In the genomic region with DNA sequence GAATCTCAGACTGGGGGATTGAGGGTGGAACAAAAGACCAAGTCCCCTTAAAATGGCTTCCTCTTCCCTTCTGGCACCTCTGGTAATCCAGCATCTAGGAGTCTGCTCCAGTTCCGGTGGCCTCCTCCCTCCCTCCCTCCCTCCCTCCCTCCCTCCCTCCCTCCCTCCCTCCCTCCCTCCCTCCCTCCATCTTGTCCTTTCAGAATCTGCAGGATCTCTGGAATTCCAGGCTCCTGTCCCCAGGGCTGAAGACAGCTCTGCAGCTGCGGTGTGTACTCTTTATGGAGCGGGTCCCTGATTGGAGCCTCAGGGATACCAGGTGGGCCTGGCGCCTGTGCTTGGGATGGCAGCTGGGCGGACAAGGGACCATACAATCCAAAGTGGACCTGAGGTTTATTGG, we compare ENCODE assay signal across 9 mouse cellular contexts. TPM values are rescaled to one million over a fixed set of nuclear protein-coding genes. Genes with fewer than 3 reads are reported as not detected.
DNase-seq lines count a peak whose midpoint lies in the region; ATAC-seq and TF ChIP-seq lines count a peak whose summit lies in the region.
"Had no signal": no experiment of that assay in that cellular context is flagged by ENCODE, and none has a peak within 500 bp of the region (broad histone marks: within the 10 kb centered on the region; RNA-seq: fewer than 3 reads in every experiment).

No protein-coding gene starts in this region.

- no peak for ATAC-seq in forebrain, embryonic 16.5 days
- ATAC-seq in forebrain, embryonic 12.5 days (ENCODE audit: low FRiP score), result no peak
- no peak for ATAC-seq in liver, embryonic 11.5 days (replicated peaks; ENCODE audit: low FRiP score)

- H3K79me3 ChIP-seq in C2C12 (ENCODE audit: low read depth), result peaks cover 59% of the 10 kb centered on the region

- H3ac ChIP-seq in C2C12 (ENCODE audit: control insufficient read depth, insufficient read length, low read depth), result no peak overlapping the region

- no peaks in the 10 kb centered on the region for H3K9me3 ChIP-seq in forebrain, embryonic 10.5 days
- no peaks in the 10 kb centered on the region for H3K9me3 ChIP-seq in forebrain, embryonic 16.5 days (ENCODE audit: control insufficient read depth, low read length)
- H3K9me3 ChIP-seq in forebrain, embryonic 12.5 days, result no peaks in the 10 kb centered on the region
- no peaks in the 10 kb centered on the region for H3K9me3 ChIP-seq in liver, embryonic 11.5 days (ENCODE audit: control insufficient read depth, low read length)

- peak overlapping the region; percentile 95 for H3K27ac ChIP-seq in forebrain, embryonic 10.5 days
- H3K27ac ChIP-seq in forebrain, embryonic 16.5 days (ENCODE audit: low read length), result no peak overlapping the region
- H3K27ac ChIP-seq in forebrain, embryonic 12.5 days, result peak overlapping the region; percentile 95
- H3K27ac ChIP-seq in liver, embryonic 11.5 days (ENCODE audit: low read depth, low read length), result peak overlapping the region; percentile 96

- H3K27me3 ChIP-seq in forebrain, embryonic 10.5 days (ENCODE audit: poor library complexity, severe bottlenecking), result no peaks in the 10 kb centered on the region
- H3K27me3 ChIP-seq in forebrain, embryonic 16.5 days (replicated peaks; ENCODE audit: control insufficient read depth, insufficient read depth, low read length), result no peaks in the 10 kb centered on the region
- no peaks in the 10 kb centered on the region for H3K27me3 ChIP-seq in C2C12 (ENCODE audit: control insufficient read depth, insufficient read depth, insufficient read length)
- no peaks in the 10 kb centered on the region for H3K27me3 ChIP-seq in forebrain, embryonic 12.5 days
- no peaks in the 10 kb centered on the region for H3K27me3 ChIP-seq in liver, embryonic 11.5 days (replicated peaks; ENCODE audit: control insufficient read depth, insufficient read depth, low read length)

- no peak for DNase-seq in forebrain, embryonic 10.5 days (ENCODE audit: extremely low spot score, low spot score)
- no peak for DNase-seq in liver, embryonic 11.5 days (ENCODE audit: low spot score)
- no peak for DNase-seq in thymus, postnatal 25 days
- no peak for DNase-seq in layer of hippocampus, adult 18-20 months (ENCODE audit: low spot score in 2 of 2)
- DNase-seq in lung, postnatal 4 days, result no peak

- H3K9ac ChIP-seq in forebrain, embryonic 16.5 days (replicated peaks; ENCODE audit: low read depth, low read length), result no peak overlapping the region
- no peak overlapping the region for H3K9ac ChIP-seq in forebrain, embryonic 12.5 days
- peak overlapping the region; percentile 83 for H3K9ac ChIP-seq in liver, embryonic 11.5 days (ENCODE audit: low read depth, low read length)

- peaks cover 71% of the 10 kb centered on the region for H3K79me2 ChIP-seq in C2C12 (ENCODE audit: control insufficient read depth, insufficient read depth)

- peaks cover 82% of the 10 kb centered on the region for H3K36me3 ChIP-seq in forebrain, embryonic 10.5 days (replicated peaks)
- H3K36me3 ChIP-seq in forebrain, embryonic 16.5 days (ENCODE audit: control insufficient read depth, insufficient read depth), result peaks cover 21% of the 10 kb centered on the region; the same call in 1 of the 2 replicates
- peaks cover 68% of the 10 kb centered on the region for H3K36me3 ChIP-seq in C2C12 (ENCODE audit: control insufficient read depth, insufficient read depth)
- peaks cover 55% of the 10 kb centered on the region for H3K36me3 ChIP-seq in forebrain, embryonic 12.5 days (replicated peaks)
- H3K36me3 ChIP-seq in liver, embryonic 11.5 days (ENCODE audit: control insufficient read depth, insufficient read depth, low read length), result peaks cover 35% of the 10 kb centered on the region

- H3K4me1 ChIP-seq in forebrain, embryonic 10.5 days, result peaks cover 62% of the 10 kb centered on the region
- peaks cover 43% of the 10 kb centered on the region for H3K4me1 ChIP-seq in forebrain, embryonic 16.5 days (replicated peaks; ENCODE audit: control insufficient read depth, insufficient read depth, low read length)
- peaks cover 49% of the 10 kb centered on the region for H3K4me1 ChIP-seq in forebrain, embryonic 12.5 days
- peaks cover 53% of the 10 kb centered on the region for H3K4me1 ChIP-seq in liver, embryonic 11.5 days (replicated peaks; ENCODE audit: control insufficient read depth, insufficient read depth, low read length)

- H3K4me2 ChIP-seq in forebrain, embryonic 16.5 days (ENCODE audit: low read length), result no peak overlapping the region
- no peak overlapping the region for H3K4me2 ChIP-seq in forebrain, embryonic 12.5 days
- peak overlapping the region; percentile 73 for H3K4me2 ChIP-seq in liver, embryonic 11.5 days

- 67% methylated on average over 5 of the region's 5 CpGs for WGBS in forebrain, embryonic 10.5 days
- 73% methylated on average over 5 of the region's 5 CpGs for WGBS in forebrain, embryonic 16.5 days
- 79% methylated on average over 4 of the region's 5 CpGs for WGBS in forebrain, embryonic 12.5 days
- 62% methylated on average over 5 of the region's 5 CpGs for WGBS in liver, embryonic 11.5 days

- TF ChIP-seq CTCF in C2C12 (IDR thresholded peaks at IDR 0.05; ENCODE audit: control insufficient read depth, insufficient read depth, insufficient read length), result no peak

- H3K4me3 ChIP-seq in forebrain, embryonic 10.5 days, result peak overlapping the region; percentile 87
- no peak overlapping the region for H3K4me3 ChIP-seq in forebrain, embryonic 16.5 days (replicated peaks; ENCODE audit: low read length)
- H3K4me3 ChIP-seq in C2C12 (ENCODE audit: insufficient read depth, poor library complexity, severe bottlenecking), result no peak overlapping the region
- H3K4me3 ChIP-seq in forebrain, embryonic 12.5 days (replicated peaks), result no peak overlapping the region
- H3K4me3 ChIP-seq in liver, embryonic 11.5 days (ENCODE audit: low read depth, low read length), result peak overlapping the region; percentile 89

TF ChIP-seq in C2C12, 6 proteins besides CTCF, POLR2A, EP300 and RAD21:
- no peak for TF ChIP-seq USF1 (IDR thresholded peaks at IDR 0.05; ENCODE audit: low read depth)
- TF ChIP-seq MYOG (IDR thresholded peaks at IDR 0.05; ENCODE audit: control insufficient read depth, extremely low read depth, insufficient read length), result no peak
- no peak for TF ChIP-seq CEBPB (IDR thresholded peaks at IDR 0.05; ENCODE audit: low read depth)
- peak; percentile 29 for TF ChIP-seq MYOD1 (IDR thresholded peaks at IDR 0.05; ENCODE audit: control insufficient read depth, insufficient read length, low read depth)

RNA-seq across cellular contexts. Expression of a gene that starts 1.6 kb away (rescaled TPM):
- 5,105 and 5,277 TPM in 2 replicates for polyA plus RNA-seq in forebrain, embryonic 10.5 days (2016; fragmentation: Nextera tagmentation; extraction: Ambion mirVana)
- 5,701 and 5,899 TPM in 2 replicates for polyA plus RNA-seq in forebrain, embryonic 16.5 days (2015; fragmentation: Nextera tagmentation; extraction: Ambion mirVana)
- 14,288 TPM for polyA plus RNA-seq in C2C12 (2012; fragmentation: generic; extraction: Trizol)
- 5,523 and 5,537 TPM in 2 replicates for polyA plus RNA-seq in forebrain, embryonic 12.5 days (2016; fragmentation: Nextera tagmentation; extraction: Ambion mirVana)
- 6,297 and 6,318 TPM in 2 replicates for polyA plus RNA-seq in liver, embryonic 11.5 days (2014; fragmentation: Nextera tagmentation; extraction: Ambion mirVana)
- total RNA-seq in layer of hippocampus, adult 18-20 months (2021), result 100 to 1,000 TPM; 230 to 234 TPM

RNA-seq across cellular contexts. Expression of a gene that starts 5.4 kb away (rescaled TPM):
- polyA plus RNA-seq in forebrain, embryonic 10.5 days (2016; fragmentation: Nextera tagmentation; extraction: Ambion mirVana), result 247 and 254 TPM in 2 replicates
- polyA plus RNA-seq in forebrain, embryonic 16.5 days (2015; fragmentation: Nextera tagmentation; extraction: Ambion mirVana), result 225 and 257 TPM in 2 replicates
- 642 TPM for polyA plus RNA-seq in C2C12 (2012; fragmentation: generic; extraction: Trizol)
- 240 and 256 TPM in 2 replicates for polyA plus RNA-seq in forebrain, embryonic 12.5 days (2016; fragmentation: Nextera tagmentation; extraction: Ambion mirVana)
- polyA plus RNA-seq in liver, embryonic 11.5 days (2014; fragmentation: Nextera tagmentation; extraction: Ambion mirVana), result 190 and 212 TPM in 2 replicates
- total RNA-seq in layer of hippocampus, adult 18-20 months (2021), result 10 to 100 TPM; 68.5 to 68.9 TPM

RNA-seq across cellular contexts. Expression of a gene that starts 20.4 kb away (rescaled TPM):
- 0.12 and 0.20 TPM in 2 replicates for polyA plus RNA-seq in forebrain, embryonic 10.5 days (2016; fragmentation: Nextera tagmentation; extraction: Ambion mirVana)
- 0.12 TPM in 1 of 2 replicates, not detected in the other for polyA plus RNA-seq in forebrain, embryonic 16.5 days (2015; fragmentation: Nextera tagmentation; extraction: Ambion mirVana)
- not detected for polyA plus RNA-seq in C2C12 (2012; fragmentation: generic; extraction: Trizol)
- polyA plus RNA-seq in forebrain, embryonic 12.5 days (2016; fragmentation: Nextera tagmentation; extraction: Ambion mirVana), result 0.29 and 0.34 TPM in 2 replicates
- 2.3 and 3.2 TPM in 2 replicates for polyA plus RNA-seq in liver, embryonic 11.5 days (2014; fragmentation: Nextera tagmentation; extraction: Ambion mirVana)
- under 1 TPM in 1 of 2 experiments, not detected in 1; 0.20 TPM for total RNA-seq in layer of hippocampus, adult 18-20 months (2021)
- total RNA-seq: hematopoietic stem cell, adult 5-6 weeks had no signal

RNA-seq across cellular contexts. Expression of a gene that starts 23.4 kb away (rescaled TPM):
- 235 and 237 TPM in 2 replicates for polyA plus RNA-seq in forebrain, embryonic 10.5 days (2016; fragmentation: Nextera tagmentation; extraction: Ambion mirVana)
- 137 and 147 TPM in 2 replicates for polyA plus RNA-seq in forebrain, embryonic 16.5 days (2015; fragmentation: Nextera tagmentation; extraction: Ambion mirVana)
- polyA plus RNA-seq in C2C12 (2012; fragmentation: generic; extraction: Trizol), result 179 TPM
- polyA plus RNA-seq in forebrain, embryonic 12.5 days (2016; fragmentation: Nextera tagmentation; extraction: Ambion mirVana), result 167 and 175 TPM in 2 replicates
- polyA plus RNA-seq in liver, embryonic 11.5 days (2014; fragmentation: Nextera tagmentation; extraction: Ambion mirVana), result 240 and 250 TPM in 2 replicates
- total RNA-seq in layer of hippocampus, adult 18-20 months (2021), result 10 to 100 TPM; 34.6 to 37.7 TPM

RNA-seq across cellular contexts. Expression of a gene that starts 25.3 kb away (rescaled TPM):
- polyA plus RNA-seq in forebrain, embryonic 10.5 days (2016; fragmentation: Nextera tagmentation; extraction: Ambion mirVana), result not detected in 2 replicates
- not detected in 2 replicates for polyA plus RNA-seq in forebrain, embryonic 16.5 days (2015; fragmentation: Nextera tagmentation; extraction: Ambion mirVana)
- not detected for polyA plus RNA-seq in C2C12 (2012; fragmentation: generic; extraction: Trizol)
- not detected in 2 replicates for polyA plus RNA-seq in forebrain, embryonic 12.5 days (2016; fragmentation: Nextera tagmentation; extraction: Ambion mirVana)
- polyA plus RNA-seq in liver, embryonic 11.5 days (2014; fragmentation: Nextera tagmentation; extraction: Ambion mirVana), result not detected in 2 replicates
- 1 to 10 TPM in 1 of 2 experiments, under 1 TPM in 1; 0.91 to 1.2 TPM for total RNA-seq in layer of hippocampus, adult 18-20 months (2021)
- total RNA-seq: hematopoietic stem cell, adult 5-6 weeks had no signal

Comparison
In these comparisons a context has a peak if more than half of its experiments do, and no peak if none do; other contexts are left out.
1. H3K4me3 ChIP-seq: peak in forebrain, embryonic 10.5 days (single experiment) and liver, embryonic 11.5 days (single experiment); none in forebrain, embryonic 16.5 days (single experiment), C2C12 (single experiment) and forebrain, embryonic 12.5 days (single experiment).